Mouse (Mus musculus) G1E (cell line): ENCODE data around the gene Lnx2. TPM values are rescaled to one million over a fixed set of nuclear protein-coding genes. Genes with fewer than 3 reads are reported as not detected.

ENCODE experiments used
- ATAC-seq: 2 replicates; pipeline ENCODE4 v1.8.0; 2016; ENCODE audit warnings: mild to moderate bottlenecking; ENCODE audit not compliant: insufficient number of reproducible peaks, poor library complexity, low FRiP score, severe bottlenecking; ENCODE audit errors: extremely low read depth
- DNase-seq: peaks from one replicate; pipeline ENCODE4 v3.0.0; 2012; ENCODE audit warnings: low spot score
- H3K27me3 ChIP-seq: 2 replicates; pipeline ENCODE4 v1.6.1; 2012; ENCODE audit warnings: mild to moderate bottlenecking, low read length, inconsistent platforms; ENCODE audit not compliant: insufficient read depth
- H3K36me3 ChIP-seq: replicated peaks from 2 replicates; pipeline ENCODE3; 2012; ENCODE audit warnings: mild to moderate bottlenecking, inconsistent platforms
- H3K4me1 ChIP-seq: 2 replicates; pipeline ENCODE4 v1.6.1; 2012; ENCODE audit warnings: low read depth, low read length, inconsistent platforms, mixed read lengths; ENCODE audit not compliant: insufficient read depth
- H3K4me3 ChIP-seq: 2 replicates; pipeline ENCODE4 v1.5.1; 2012; ENCODE audit warnings: low read depth, mild to moderate bottlenecking, inconsistent platforms, low read length, moderate library complexity, mixed read lengths
- H3K9me3 ChIP-seq: replicated peaks from 2 replicates; pipeline ENCODE4 v1.6.1; 2012; ENCODE audit warnings: inconsistent platforms
- CTCF ChIP-seq: IDR thresholded peaks from 2 replicates; pipeline ENCODE4 v1.5.1; 2012; ENCODE audit warnings: low read depth, low read length, inconsistent platforms, mixed read lengths
- GATA1 ChIP-seq: IDR thresholded peaks from 2 replicates; pipeline ENCODE4 v1.6.1; 2012; ENCODE audit warnings: borderline replicate concordance, low read length, inconsistent platforms, mixed read lengths
- GATA2 ChIP-seq: IDR thresholded peaks from 2 replicates; pipeline ENCODE4 v1.6.1; 2012; ENCODE audit warnings: low read depth, low read length, inconsistent platforms, borderline replicate concordance
- POLR2AphosphoS5 ChIP-seq: IDR thresholded peaks from 2 replicates; pipeline ENCODE4 v1.6.1; 2012; ENCODE audit warnings: low read depth, low read length, inconsistent platforms; ENCODE audit not compliant: insufficient replicate concordance
- TAL1 ChIP-seq: conservative IDR thresholded peaks from 2 replicates; pipeline ENCODE4 v1.6.1; 2012; ENCODE audit warnings: low read depth, low read length, inconsistent platforms, mixed read lengths
- polyA plus RNA-seq: library from polyadenylated mRNA; stranded (reverse); fragments of >175 nt; gene quantifications from 2 replicates; pipeline ENCODE4 v1.2.3, GENCODE M21; 2012
- total RNA-seq, 2 experiments: library from RNA; stranded (forward) in 1 of 2; stranded (reverse) in 1 of 2; fragments of 200-1000 nt in 1 of 2; fragments of >200 nt in 1 of 2; fragmentation: Nextera tagmentation in 1 of 2; gene quantifications; 2 replicates each; pipeline ENCODE4 v1.2.3; 2014 to 2017

Gene Lnx2
- total and polyA plus RNA-seq, 3 experiments = 13.1 to 28.4 (median 18.8) TPM

- no peak for DNase-seq
- Histone ChIP-seq H3K4me3 (no peak overlapping the region), H3K9me3 (no peaks in the 10 kb centered on the region), H3K4me1 (peaks cover 12% of the 10 kb centered on the region; the same call in 1 of the 2 replicates), H3K27me3 (no peaks in the 10 kb centered on the region), H3K36me3 (peaks cover 31% of the 10 kb centered on the region)
- no peak for ATAC-seq
- TF ChIP-seq GATA2 = no peak
- TF ChIP-seq CTCF = no peak
- TF ChIP-seq TAL1 = no peak
- TF ChIP-seq POLR2AphosphoS5 = no peak
- TF ChIP-seq GATA1 = no peak
These were observed 17.1 kb downstream of the Lnx2 start for GRCm38 (mm10) chr5:147059319-147059718.

GRCm38 (mm10) chr5:147058661-147059060 lies 17.7 kb downstream of the Lnx2 start:
- Histone ChIP-seq H3K9me3 (no peaks in the 10 kb centered on the region), H3K4me3 (no peak overlapping the region), H3K4me1 (peaks cover 12% of the 10 kb centered on the region; the same call in 1 of the 2 replicates), H3K27me3 (no peaks in the 10 kb centered on the region), H3K36me3 (peaks cover 28% of the 10 kb centered on the region)
- no peak for DNase-seq
- no peak for TF ChIP-seq GATA1
- TF ChIP-seq POLR2AphosphoS5 = no peak
- no peak for TF ChIP-seq GATA2
- no peak for TF ChIP-seq TAL1
- TF ChIP-seq CTCF = no peak
- ATAC-seq = no peak

GRCm38 (mm10) chr5:147057626-147058414 lies 18.6 kb downstream of the Lnx2 start:
- H3K4me3 ChIP-seq = no peak overlapping the region
- H3K36me3 ChIP-seq = peaks cover 27% of the 10 kb centered on the region
- H3K9me3 ChIP-seq = no peaks in the 10 kb centered on the region
- peaks cover 13% of the 10 kb centered on the region; the same call in 1 of the 2 replicates for H3K4me1 ChIP-seq
- TF ChIP-seq GATA1 (no peak), TAL1 (no peak), CTCF (no peak), GATA2 (no peak), POLR2AphosphoS5 (no peak)
- ATAC-seq (no peak), DNase-seq (no peak)
- no peaks in the 10 kb centered on the region for H3K27me3 ChIP-seq

GRCm38 (mm10) chr5:147056712-147057290 lies 19.6 kb downstream of the Lnx2 start:
- Histone ChIP-seq H3K4me3 (no peak overlapping the region), H3K4me1 (peaks cover 13% of the 10 kb centered on the region; the same call in 1 of the 2 replicates), H3K9me3 (no peaks in the 10 kb centered on the region), H3K27me3 (no peaks in the 10 kb centered on the region), H3K36me3 (peaks cover 32% of the 10 kb centered on the region)
- DNase-seq (no peak), ATAC-seq (no peak)
- no peak for TF ChIP-seq POLR2AphosphoS5
- no peak for TF ChIP-seq GATA2
- TF ChIP-seq GATA1 = no peak
- no peak for TF ChIP-seq TAL1
- no peak for TF ChIP-seq CTCF

GRCm38 (mm10) chr5:147055572-147056245 lies 20.7 kb downstream of the Lnx2 start:
- Histone ChIP-seq H3K9me3 (no peaks in the 10 kb centered on the region), H3K27me3 (no peaks in the 10 kb centered on the region), H3K4me3 (no peak overlapping the region), H3K4me1 (peaks cover 13% of the 10 kb centered on the region; the same call in 1 of the 2 replicates), H3K36me3 (peaks cover 34% of the 10 kb centered on the region)
- ATAC-seq = peak; percentile 15; the same call in 1 of the 2 replicates
- TF ChIP-seq POLR2AphosphoS5 (no peak), TAL1 (no peak), GATA1 (no peak), GATA2 (no peak), CTCF (no peak)
- no peak for DNase-seq
